Mouse (Mus musculus) hindbrain, embryonic 10.5 days (tissue): Measurements from ENCODE around the gene Lztr1. TPM values are rescaled to one million over a fixed set of nuclear protein-coding genes. Genes with fewer than 3 reads are reported as not detected.
"Not testable (repeated sequence)": the region's sequence is repeated elsewhere in the genome, so short reads cannot be mapped to it uniquely, and the experiment has no call there.

Experiments used
- DNase-seq: peaks from one replicate; pipeline ENCODE4 v3.0.0-alpha.2; 2017; ENCODE audit warnings: low spot score
- H3K27ac ChIP-seq: fragments of 300-500 bp; sonication (generic); 2 replicates; pipeline ENCODE4 v1.5.1; 2016; ENCODE audit warnings: mild to moderate bottlenecking, moderate library complexity
- H3K27me3 ChIP-seq: fragments of 300-500 bp; sonication (generic); 2 replicates; pipeline ENCODE4 v1.6.1; 2016; ENCODE audit warnings: mild to moderate bottlenecking; ENCODE audit not compliant: poor library complexity, insufficient read depth, severe bottlenecking
- H3K36me3 ChIP-seq: fragments of 300-500 bp; sonication (generic); 2 replicates; pipeline ENCODE4 v1.6.1; 2016; ENCODE audit warnings: mild to moderate bottlenecking, moderate library complexity
- H3K4me1 ChIP-seq: fragments of 300-500 bp; sonication (generic); replicated peaks from 2 replicates; pipeline ENCODE4 v1.6.1; 2016; ENCODE audit warnings: mild to moderate bottlenecking
- H3K4me3 ChIP-seq: fragments of 300-500 bp; sonication (generic); 2 replicates; pipeline ENCODE4 v1.5.1; 2016; ENCODE audit warnings: mild to moderate bottlenecking, moderate library complexity
- H3K9me3 ChIP-seq: fragments of 300-500 bp; sonication (generic); 2 replicates; pipeline ENCODE4 v1.6.1; 2016; ENCODE audit warnings: mild to moderate bottlenecking, moderate library complexity
- WGBS: fragments of 180-500 bp; shearing (Covaris S2); methylation state at CpG from one replicate; pipeline ENCODE4 v1.1.7; 2016; 5-methylcytosine and 5-hydroxymethylcytosine counted together
- polyA plus RNA-seq: library from polyadenylated mRNA; unstranded; fragments of >200 nt; fragmentation: Nextera tagmentation; extraction: Ambion mirVana; gene quantifications from 2 replicates; pipeline ENCODE4 v1.2.1, GENCODE M21; 2016

The Lztr1 gene
- polyA plus RNA-seq, 1 experiment from 2014 or later, result 105 TPM

DNA sequence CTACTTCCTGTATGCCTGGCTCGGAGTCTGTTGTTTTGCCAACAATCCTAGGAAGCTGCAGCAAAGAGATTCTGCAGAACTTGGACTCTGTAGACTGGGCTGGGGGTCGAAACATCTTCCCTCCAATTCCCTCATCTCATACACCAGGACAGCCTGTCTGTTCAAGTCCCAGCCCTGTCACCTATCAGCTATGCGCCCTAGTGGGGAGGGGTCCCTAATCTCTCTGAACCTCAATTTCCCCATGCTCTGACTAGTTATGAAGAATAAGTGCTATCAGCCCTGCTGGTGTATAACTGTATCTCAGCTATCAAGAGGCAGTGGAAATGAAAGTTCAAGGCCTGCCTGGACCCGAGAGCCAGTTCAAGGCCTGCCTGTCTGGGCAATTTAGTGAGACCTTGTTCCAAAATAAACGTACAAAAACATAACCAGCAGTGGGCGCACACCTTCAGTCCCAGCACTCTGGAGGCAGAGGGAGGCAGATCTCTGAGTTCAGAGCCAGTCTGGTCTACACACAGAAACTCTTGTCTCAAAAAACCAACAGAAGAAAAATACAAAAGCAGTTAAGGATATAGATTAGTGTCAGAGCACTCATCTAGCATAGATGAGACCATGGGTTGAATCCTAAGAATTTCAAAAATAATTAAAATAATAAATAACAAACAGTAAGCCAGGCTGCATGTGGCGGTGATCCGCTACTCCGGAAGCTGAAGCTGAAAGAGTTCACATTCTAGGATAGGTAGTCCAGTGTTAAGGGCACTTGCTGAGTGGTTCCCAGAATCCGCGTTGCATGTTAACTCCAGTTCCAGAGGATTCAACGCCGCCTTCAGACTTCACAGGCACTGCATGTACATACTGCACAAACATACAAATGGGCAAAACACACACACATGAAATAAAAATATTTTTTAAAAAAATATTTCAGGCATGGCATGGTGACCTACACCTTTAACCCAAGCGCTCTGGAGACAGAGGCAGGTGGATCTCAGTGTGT is 19.7 kb upstream of the Lztr1 start:
- Histone ChIP-seq H3K4me3 (peak overlapping the region; percentile 58), H3K27ac (no peak overlapping the region), H3K36me3 (peaks cover 42% of the 10 kb centered on the region), H3K27me3 (peaks cover 23% of the 10 kb centered on the region), H3K9me3 (no peaks in the 10 kb centered on the region), H3K4me1 (peaks cover 13% of the 10 kb centered on the region)
- 52% methylated on average over 14 of the region's 14 CpGs for WGBS
- DNase-seq, result peak; percentile 12

DNA sequence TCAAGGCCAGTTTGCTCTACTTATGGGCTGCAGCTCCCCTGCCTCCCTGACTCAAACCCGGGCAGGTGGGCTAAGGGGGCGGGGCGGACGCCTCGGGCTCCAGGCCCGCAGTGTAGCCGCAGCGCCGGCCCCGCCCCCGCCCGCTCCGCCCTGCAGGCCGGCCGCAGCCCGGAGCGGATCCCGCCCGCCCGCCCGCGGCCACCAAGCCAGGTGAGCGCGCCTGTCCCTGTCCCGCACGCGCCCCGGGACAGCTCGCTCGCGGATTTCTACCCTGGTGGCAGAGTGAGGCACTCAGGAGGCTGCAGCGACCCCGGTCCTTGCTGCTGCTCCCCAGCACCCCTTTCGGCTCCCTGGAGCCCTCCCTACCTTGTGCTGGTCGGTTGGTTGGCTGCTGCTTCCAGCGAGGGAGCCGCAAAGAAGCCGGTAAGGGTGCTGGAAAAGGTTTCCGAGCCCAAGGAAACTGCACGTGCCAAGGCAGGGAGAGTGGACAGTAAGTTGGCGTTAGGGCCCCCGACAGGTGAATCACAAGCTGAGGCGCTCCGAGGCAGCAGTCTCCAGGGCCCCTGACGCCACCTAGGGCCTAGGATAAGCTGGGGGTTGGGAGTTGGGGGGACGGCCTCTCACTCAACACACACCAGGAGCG is 18.9 kb upstream of the Lztr1 start, which contains the start of gene Aifm3:
Gene Aifm3 (plus strand): TSS at position 143 of the 643 bp plus-strand sequence.
- Histone ChIP-seq H3K4me3 (peak within 1 kb of the TSS; percentile 58), H3K27me3 (peaks cover 23% of the 10 kb centered on the region), H3K36me3 (peaks cover 34% of the 10 kb centered on the region), H3K9me3 (no peaks in the 10 kb centered on the region), H3K4me1 (peaks cover 13% of the 10 kb centered on the region), H3K27ac (no peak within 1 kb of the TSS)
- DNase-seq, result peak; percentile 19
- WGBS, result under 1% methylated on average over 47 of the region's 47 CpGs

DNA sequence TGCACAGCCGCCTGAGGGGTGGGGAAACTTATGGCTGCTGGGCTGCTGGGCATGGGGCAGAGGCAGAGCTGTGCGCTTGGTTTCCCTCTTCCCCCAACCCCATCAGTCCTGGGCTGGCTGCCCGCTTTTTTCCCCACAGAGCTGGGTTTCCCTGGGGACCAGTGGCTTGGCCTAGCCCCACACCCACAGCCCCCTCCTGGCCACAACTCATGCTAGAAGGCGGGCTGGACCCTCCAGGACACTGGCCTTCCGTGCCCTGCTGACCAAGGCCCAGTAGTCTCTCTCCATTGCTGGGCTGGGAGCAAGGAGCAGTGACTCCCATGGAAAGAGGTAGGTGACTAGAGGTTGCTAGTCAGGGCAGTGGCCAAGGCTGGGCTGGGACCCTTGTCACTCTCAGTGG is 17.3 kb upstream of the Lztr1 start:
- Histone ChIP-seq H3K27me3 (peaks cover 23% of the 10 kb centered on the region), H3K4me3 (no peak overlapping the region), H3K27ac (0 out of 2 replicates have a peak overlapping the region, but pooled peaks have one; percentile 12), H3K36me3 (peaks cover 19% of the 10 kb centered on the region), H3K9me3 (no peaks in the 10 kb centered on the region), H3K4me1 (peaks cover 13% of the 10 kb centered on the region)
- DNase-seq, result no peak
- WGBS, result 88% methylated on average over 5 of the region's 5 CpGs

DNA sequence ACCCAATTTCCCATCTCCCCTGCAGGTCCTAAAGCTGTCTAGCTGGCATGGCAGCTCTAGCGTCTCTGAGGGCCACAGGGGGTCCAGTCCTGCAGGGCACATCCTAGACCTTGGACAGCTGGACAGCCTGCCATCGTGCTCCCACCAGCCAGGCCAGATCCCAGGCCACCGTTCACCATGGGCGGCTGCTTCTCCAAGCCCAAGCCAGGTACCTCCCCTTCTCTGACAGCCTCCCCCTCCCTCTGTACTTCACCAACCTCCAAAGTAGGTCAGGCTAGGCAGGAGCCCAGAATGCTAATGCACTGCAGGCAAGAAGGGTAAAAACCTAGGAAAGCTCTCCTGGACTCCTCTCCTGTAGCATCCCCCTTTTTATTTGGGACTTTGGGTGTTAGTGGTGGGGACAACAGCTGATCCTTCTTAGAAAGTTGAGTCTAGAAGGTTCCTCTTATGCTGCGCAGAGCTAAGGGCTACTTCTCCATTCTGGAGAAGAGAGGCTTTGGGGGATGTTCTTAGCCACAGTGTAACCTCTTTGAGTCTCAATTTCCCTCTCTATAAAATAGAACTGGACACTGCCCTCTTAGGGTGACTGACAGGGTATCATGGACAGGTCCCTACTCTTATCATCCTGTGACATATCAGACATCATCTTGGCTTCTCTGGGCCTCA is 16.5 kb upstream of the Lztr1 start:
- 69% methylated on average over 5 of the region's 5 CpGs for WGBS
- Histone ChIP-seq H3K4me1 (peaks cover 17% of the 10 kb centered on the region), H3K27me3 (peaks cover 23% of the 10 kb centered on the region), H3K4me3 (no peak overlapping the region), H3K36me3 (peaks cover 10% of the 10 kb centered on the region), H3K27ac (no peak overlapping the region), H3K9me3 (no peaks in the 10 kb centered on the region)
- DNase-seq, result no peak

DNA sequence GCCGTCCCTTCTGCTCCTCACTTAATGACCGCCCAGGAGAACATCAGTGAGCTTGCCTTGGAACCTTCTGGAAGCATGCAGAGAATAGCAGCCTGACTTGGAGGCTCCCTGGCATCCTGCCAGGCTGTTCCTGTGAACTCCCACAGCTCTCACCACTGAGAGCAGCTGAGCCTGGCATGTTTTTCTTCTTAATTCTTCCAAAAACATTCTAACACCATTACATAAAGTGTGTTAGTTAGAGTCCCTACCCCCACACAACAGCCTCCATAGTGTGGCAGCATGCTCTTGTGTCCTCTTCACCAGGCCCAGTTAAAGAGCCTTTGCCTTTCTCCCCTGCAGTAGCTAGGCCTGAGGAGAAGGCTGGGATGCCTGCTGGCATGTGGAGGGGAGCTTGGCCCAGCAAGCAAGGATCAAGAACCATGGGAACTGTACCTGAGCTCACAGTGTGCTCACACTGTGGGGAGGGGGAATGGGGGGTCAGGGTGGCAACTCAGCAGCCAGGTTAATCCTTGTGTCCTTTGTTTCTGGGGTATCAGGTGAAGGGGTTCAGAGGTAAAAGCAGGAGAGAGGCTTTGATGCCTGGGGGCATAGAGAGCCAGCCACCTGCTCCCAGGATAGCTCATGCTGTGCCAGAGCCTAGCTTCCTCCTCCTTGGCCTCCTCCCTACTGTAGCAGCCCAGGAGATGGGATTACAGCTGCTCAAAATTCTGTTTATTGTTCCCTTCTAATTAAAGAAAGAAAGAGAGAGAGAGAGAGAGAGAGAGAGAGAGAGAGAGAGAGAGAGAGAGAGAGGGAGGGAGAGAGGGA is 11.8 kb upstream of the Lztr1 start:
- Histone ChIP-seq H3K27ac (peak overlapping the region; percentile 40; the same call in 1 of the 2 replicates), H3K4me1 (peaks cover 19% of the 10 kb centered on the region), H3K27me3 (no peaks in the 10 kb centered on the region; the same call in 1 of the 2 replicates), H3K9me3 (no peaks in the 10 kb centered on the region), H3K4me3 (no peak overlapping the region), H3K36me3 (no peaks in the 10 kb centered on the region)
- DNase-seq, result no peak
- 75% methylated on average over 2 of the region's 2 CpGs for WGBS

DNA sequence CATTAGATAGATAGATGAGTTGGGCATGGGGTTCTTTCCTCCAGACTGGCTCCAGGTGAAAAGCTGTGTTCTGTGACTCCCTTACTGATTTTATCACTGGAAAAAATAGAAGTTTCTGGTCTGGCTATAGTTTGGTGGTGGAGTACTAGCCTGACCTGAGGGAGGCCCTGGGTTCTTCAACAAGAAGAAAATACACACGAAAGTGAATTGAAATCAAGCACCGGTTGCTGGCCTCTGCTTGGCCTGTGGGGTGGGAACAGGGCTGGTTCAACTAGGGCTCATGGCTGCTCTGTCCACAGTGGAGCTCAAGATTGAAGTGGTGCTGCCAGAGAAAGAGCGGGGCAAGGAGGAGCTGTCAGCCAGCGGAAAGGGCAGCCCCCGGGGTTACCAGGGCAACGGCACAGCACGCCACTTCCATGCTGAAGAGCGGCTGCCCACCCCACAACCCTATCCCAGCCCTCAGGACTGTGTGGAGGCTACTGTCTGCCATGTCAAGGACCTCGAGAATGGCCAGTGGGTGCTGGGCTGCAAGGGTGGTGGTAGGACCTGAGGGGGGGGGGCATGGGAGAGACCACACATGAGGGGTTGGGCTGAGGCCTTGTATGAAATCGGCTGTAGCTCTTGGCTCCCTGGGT is 9.1 kb upstream of the Lztr1 start:
- no peaks in the 10 kb centered on the region for H3K27me3 ChIP-seq
- WGBS, result 14% methylated on average over 10 of the region's 10 CpGs
- peak overlapping the region; percentile 18 for H3K4me3 ChIP-seq
- H3K36me3 ChIP-seq, result no peaks in the 10 kb centered on the region
- peaks cover 19% of the 10 kb centered on the region for H3K4me1 ChIP-seq
- no peaks in the 10 kb centered on the region for H3K9me3 ChIP-seq
- H3K27ac ChIP-seq, result peak overlapping the region; percentile 65
- peak; percentile 76 for DNase-seq

DNA sequence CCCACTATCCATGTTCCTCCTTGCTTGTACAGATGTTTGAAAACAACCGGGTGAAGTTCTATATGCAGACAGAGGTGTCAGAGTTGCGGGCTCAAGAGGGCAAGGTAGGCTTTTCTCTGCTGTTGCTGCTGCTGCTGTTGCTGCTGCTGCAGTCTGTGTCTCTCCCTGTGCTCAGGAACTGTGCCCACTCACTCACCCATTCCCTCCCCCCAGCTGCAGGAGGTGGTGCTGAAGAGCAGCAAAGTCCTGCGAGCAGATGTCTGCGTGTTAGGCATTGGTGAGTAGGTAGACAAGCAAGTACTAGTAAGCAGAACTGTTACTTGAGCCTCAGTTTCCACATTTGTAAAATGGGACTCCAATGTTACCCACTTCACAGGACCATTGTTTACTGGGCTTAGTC is 5.8 kb upstream of the Lztr1 start:
- 92% methylated on average over 4 of the region's 4 CpGs for WGBS
- no peaks in the 10 kb centered on the region for H3K9me3 ChIP-seq
- H3K36me3 ChIP-seq, result no peaks in the 10 kb centered on the region
- H3K27me3 ChIP-seq, result no peaks in the 10 kb centered on the region
- DNase-seq, result no peak
- H3K4me1 ChIP-seq, result peaks cover 14% of the 10 kb centered on the region
- no peak overlapping the region for H3K4me3 ChIP-seq
- H3K27ac ChIP-seq, result no peak overlapping the region

DNA sequence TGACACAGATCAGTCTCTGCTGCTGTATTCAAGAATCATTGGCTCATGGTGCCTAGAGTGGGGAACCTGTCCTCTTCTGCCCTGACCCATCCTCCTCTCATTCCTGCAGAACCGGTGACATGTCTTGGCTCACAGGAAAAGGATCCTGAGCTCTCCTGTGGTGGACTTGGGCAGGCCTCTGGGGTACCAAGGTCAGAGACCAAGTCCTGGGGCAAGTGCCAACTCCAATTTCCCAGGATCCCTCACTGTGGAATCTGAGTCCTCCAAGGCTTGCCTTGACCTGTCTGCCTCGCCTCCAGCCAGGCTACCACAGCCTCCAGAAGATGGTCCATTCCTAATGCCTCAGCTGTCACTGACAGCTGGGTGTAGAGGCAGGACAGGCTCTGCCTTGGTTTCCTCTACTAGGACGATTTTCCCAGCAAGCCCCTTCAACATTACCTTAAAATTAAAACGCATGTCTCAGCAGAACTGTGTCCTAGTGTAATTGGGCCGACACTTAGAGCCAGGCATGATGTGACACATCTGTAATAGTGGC is 1.4 kb upstream of the Lztr1 start:
- no peak overlapping the region for H3K27ac ChIP-seq
- DNase-seq, result no peak
- H3K9me3 ChIP-seq, result no peaks in the 10 kb centered on the region
- WGBS, result 86% methylated on average over 5 of the region's 5 CpGs
- no peak overlapping the region for H3K4me3 ChIP-seq
- no peaks in the 10 kb centered on the region for H3K27me3 ChIP-seq
- peaks cover 9% of the 10 kb centered on the region for H3K36me3 ChIP-seq
- peaks cover 14% of the 10 kb centered on the region for H3K4me1 ChIP-seq

DNA sequence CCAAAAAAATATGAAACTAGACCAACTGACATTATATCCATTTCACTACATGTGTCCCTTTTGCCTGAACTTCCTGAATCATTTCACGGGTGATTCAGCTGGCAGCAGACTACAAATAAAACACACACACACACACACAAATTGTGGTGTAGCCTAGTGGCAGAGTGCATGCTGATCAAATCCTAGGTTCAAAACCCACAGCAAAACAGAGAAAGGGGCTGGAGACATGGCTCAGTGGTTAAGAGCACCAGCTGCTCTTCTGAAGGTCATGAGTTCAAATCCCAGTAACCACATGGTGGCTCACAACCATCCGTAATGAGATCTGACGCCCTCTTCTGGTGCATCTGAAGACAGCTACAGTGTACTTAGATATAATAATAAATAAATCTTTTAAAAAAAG is 457 bp upstream of the Lztr1 start:
- peaks cover 18% of the 10 kb centered on the region for H3K36me3 ChIP-seq
- H3K9me3 ChIP-seq, H3K27me3 ChIP-seq, DNase-seq: not testable (repeated sequence)
- H3K27ac ChIP-seq, result peak overlapping the region; percentile 96
- peaks cover 14% of the 10 kb centered on the region for H3K4me1 ChIP-seq
- peak overlapping the region; percentile 78 for H3K4me3 ChIP-seq
- WGBS, result 30% methylated on average over 3 of the region's 3 CpGs

DNA sequence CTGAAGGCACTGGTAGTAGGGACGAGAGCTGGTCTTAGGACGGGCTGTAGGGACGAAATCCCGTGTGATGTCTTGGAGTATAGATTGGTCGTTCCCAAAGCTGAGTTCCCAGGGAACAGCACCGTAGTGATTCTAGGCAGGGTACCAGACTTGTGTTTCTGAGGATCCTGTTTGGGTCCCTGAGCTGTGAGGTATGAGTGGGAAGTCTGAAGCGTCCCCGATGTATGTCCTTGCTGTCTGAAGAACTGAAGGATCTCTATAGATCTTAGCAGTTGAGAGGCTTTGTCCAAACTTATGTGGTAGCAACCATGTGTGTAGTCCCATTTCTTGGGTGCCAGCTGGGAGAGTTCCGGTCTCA is 731 bp downstream of the Lztr1 start:
- Histone ChIP-seq H3K27ac (peak overlapping the region; percentile 96), H3K9me3 (no peaks in the 10 kb centered on the region), H3K4me1 (peaks cover 14% of the 10 kb centered on the region), H3K27me3 (no peaks in the 10 kb centered on the region), H3K36me3 (peaks cover 30% of the 10 kb centered on the region), H3K4me3 (peak overlapping the region; percentile 78)
- no peak for DNase-seq
- WGBS, result 15% methylated on average over 9 of the region's 9 CpGs

DNA sequence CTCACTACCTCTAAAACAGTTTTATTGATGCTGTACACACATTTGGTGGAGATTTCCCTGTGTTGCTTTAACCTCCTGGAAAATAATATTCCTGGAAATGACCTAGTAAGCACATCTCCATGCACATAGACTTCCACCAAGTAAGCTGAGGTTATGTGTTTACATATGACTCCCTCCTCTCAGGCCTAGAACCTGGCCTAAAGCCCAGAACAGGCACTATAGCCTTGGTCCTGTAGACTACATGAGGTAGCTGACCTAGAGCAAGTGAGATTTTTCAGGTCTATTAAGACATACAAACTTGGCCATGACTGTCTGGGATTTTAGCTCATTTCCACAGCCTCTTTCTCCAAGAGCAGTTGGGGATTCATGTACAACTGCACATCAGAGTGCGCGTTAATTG is 1.7 kb downstream of the Lztr1 start:
- Histone ChIP-seq H3K27me3 (no peaks in the 10 kb centered on the region), H3K27ac (no peak overlapping the region), H3K4me3 (peak overlapping the region; percentile 78), H3K9me3 (no peaks in the 10 kb centered on the region), H3K4me1 (peaks cover 14% of the 10 kb centered on the region), H3K36me3 (peaks cover 39% of the 10 kb centered on the region)
- 99% methylated on average over 2 of the region's 2 CpGs for WGBS
- no peak for DNase-seq
